Comparison of ENCODE assay signal across 1 mouse cellular context in genomic region chr7:143680836-143681235, GRCm38 (mm10). TPM values are rescaled to one million over a fixed set of nuclear protein-coding genes. Genes with fewer than 3 reads are reported as not detected.
"Had no signal": no experiment of that assay in that cellular context is flagged by ENCODE, and none has a peak within 500 bp of the region (broad histone marks: within the 10 kb centered on the region; RNA-seq: fewer than 3 reads in every experiment).

No protein-coding gene starts in this region.

RNA-seq across cellular contexts. Expression of gene Tnfrsf23, which starts 4.8 kb away (rescaled TPM):
- total RNA-seq: common myeloid progenitor, adult 5-6 weeks had no signal
